Mouse (Mus musculus): ENCODE measurements around the gene Aspn.

Gene Aspn

GRCm38 (mm10) chr13:49544279-49544678 lies at the start of gene Aspn:
Gene Aspn (plus strand): TSS chr13:49544443.
- DNase-seq = no peak

- no peak for DNase-seq
Measured at GRCm38 (mm10) chr13:49504510-49504909, 39.7 kb upstream of the Aspn start, which contains the start of gene Ecm2. Gene Ecm2 (plus strand): TSS chr13:49504810.

GRCm38 (mm10) chr13:49505776-49506175 lies 38.5 kb upstream of the Aspn start:
- DNase-seq = no peak

GRCm38 (mm10) chr13:49507176-49507575 lies 37.1 kb upstream of the Aspn start:
- no peak for DNase-seq

- DNase-seq = no peak
Measured at GRCm38 (mm10) chr13:49518761-49519160, 25.5 kb upstream of the Aspn start.

GRCm38 (mm10) chr13:49526235-49526634 lies 18.0 kb upstream of the Aspn start:
- no peak for DNase-seq

GRCm38 (mm10) chr13:49530636-49531035 lies 13.6 kb upstream of the Aspn start:
- DNase-seq = no peak

- no peak for DNase-seq
Measured at GRCm38 (mm10) chr13:49536946-49537345, 7.3 kb upstream of the Aspn start.

GRCm38 (mm10) chr13:49538693-49539092 lies 5.5 kb upstream of the Aspn start:
- DNase-seq = no peak

GRCm38 (mm10) chr13:49545646-49546045 lies 1.4 kb downstream of the Aspn start:
- DNase-seq = no peak

GRCm38 (mm10) chr13:49546517-49546916 lies 2.3 kb downstream of the Aspn start:
- DNase-seq = no peak

- DNase-seq = no peak
Measured at GRCm38 (mm10) chr13:49547563-49548150, 3.4 kb downstream of the Aspn start.

GRCm38 (mm10) chr13:49549616-49550015 lies 5.4 kb downstream of the Aspn start:
- no peak for DNase-seq

GRCm38 (mm10) chr13:49554519-49554918 lies 10.3 kb downstream of the Aspn start:
- DNase-seq = no peak

GRCm38 (mm10) chr13:49556203-49556602 lies 12.0 kb downstream of the Aspn start:
- DNase-seq = no peak

- DNase-seq = no peak
Measured at GRCm38 (mm10) chr13:49556924-49557323, 12.7 kb downstream of the Aspn start.

- peak; percentile 51 for DNase-seq
Measured at GRCm38 (mm10) chr13:49559185-49559584, 14.9 kb downstream of the Aspn start.

- DNase-seq = no peak
Measured at GRCm38 (mm10) chr13:49560886-49561285, 16.6 kb downstream of the Aspn start.

- DNase-seq = no peak
Measured at GRCm38 (mm10) chr13:49564347-49564746, 20.1 kb downstream of the Aspn start.

GRCm38 (mm10) chr13:49570371-49570770 lies 26.1 kb downstream of the Aspn start:
- DNase-seq = no peak

GRCm38 (mm10) chr13:49571418-49571817 lies 27.2 kb downstream of the Aspn start:
- no peak for DNase-seq

- no peak for DNase-seq
Measured at GRCm38 (mm10) chr13:49581541-49582530, 37.6 kb downstream of the Aspn start, which contains the start of gene Omd. Gene Omd (plus strand): TSS chr13:49582462.

- no peak for DNase-seq
Measured at GRCm38 (mm10) chr13:49583859-49584258, 39.6 kb downstream of the Aspn start.
